Mouse (Mus musculus) kidney, embryonic 14.5 days (tissue): ENCODE measurements around the gene Tanc1. TPM values are rescaled to one million over a fixed set of nuclear protein-coding genes. Genes with fewer than 3 reads are reported as not detected.

Source experiments
- ATAC-seq: fragments of 200-750 bp; cut with Nextera tagmentation; 2 replicates; pipeline ENCODE4 v1.8.0; 2017; ENCODE audit warnings: moderate number of reproducible peaks, mild to moderate bottlenecking, moderate TSS enrichment, moderate library complexity; ENCODE audit not compliant: low FRiP score, low TSS enrichment
- H3K27ac ChIP-seq: fragments of 300-500 bp; sonication (generic); 2 replicates; pipeline ENCODE4 v1.5.1; 2014; ENCODE audit warnings: low read depth, mild to moderate bottlenecking, low read length, moderate library complexity, mixed read lengths
- H3K27me3 ChIP-seq: fragments of 300-500 bp; sonication (generic); 2 replicates; pipeline ENCODE4 v1.6.1; 2014; ENCODE audit warnings: mild to moderate bottlenecking, low read length; ENCODE audit not compliant: control insufficient read depth, insufficient read depth
- H3K36me3 ChIP-seq: fragments of 300-500 bp; sonication (generic); 2 replicates; pipeline ENCODE4 v1.6.1; 2014; ENCODE audit warnings: low read length, mixed read lengths; ENCODE audit not compliant: control insufficient read depth, insufficient read depth
- H3K4me1 ChIP-seq: fragments of 300-500 bp; sonication (generic); 2 replicates; pipeline ENCODE4 v1.6.1; 2014; ENCODE audit warnings: low read length, mixed read lengths; ENCODE audit not compliant: control insufficient read depth, insufficient read depth
- H3K4me2 ChIP-seq: fragments of 300-500 bp; sonication (generic); replicated peaks from 2 replicates; pipeline ENCODE4 v1.6.1; 2014; ENCODE audit warnings: low read depth, mild to moderate bottlenecking, low read length
- H3K4me3 ChIP-seq: fragments of 300-500 bp; sonication (generic); 2 replicates; pipeline ENCODE4 v1.5.1; 2014; ENCODE audit warnings: mild to moderate bottlenecking, low read length
- H3K9ac ChIP-seq: fragments of 300-500 bp; sonication (generic); 2 replicates; pipeline ENCODE4 v1.6.1; 2014; ENCODE audit warnings: low read depth, mild to moderate bottlenecking, low read length, moderate library complexity
- H3K9me3 ChIP-seq: fragments of 300-500 bp; sonication (generic); 2 replicates; pipeline ENCODE4 v1.6.1; 2016; ENCODE audit warnings: low read length; ENCODE audit not compliant: control insufficient read depth
- WGBS: fragments of 180-500 bp; shearing (Covaris S2); extraction: QIAGEN DNeasy Blood & Tissue Kit; methylation state at CpG from one replicate; pipeline ENCODE4 v1.1.7; 2014; 5-methylcytosine and 5-hydroxymethylcytosine counted together
- polyA plus RNA-seq: library from polyadenylated mRNA; unstranded; fragments of >200 nt; fragmentation: Nextera tagmentation; extraction: Ambion mirVana; gene quantifications from 2 replicates; pipeline ENCODE4 v1.2.1, GENCODE M21; 2014

Gene Tanc1
- polyA plus RNA-seq, 1 experiment from 2014 or later = 43.8 TPM

DNA sequence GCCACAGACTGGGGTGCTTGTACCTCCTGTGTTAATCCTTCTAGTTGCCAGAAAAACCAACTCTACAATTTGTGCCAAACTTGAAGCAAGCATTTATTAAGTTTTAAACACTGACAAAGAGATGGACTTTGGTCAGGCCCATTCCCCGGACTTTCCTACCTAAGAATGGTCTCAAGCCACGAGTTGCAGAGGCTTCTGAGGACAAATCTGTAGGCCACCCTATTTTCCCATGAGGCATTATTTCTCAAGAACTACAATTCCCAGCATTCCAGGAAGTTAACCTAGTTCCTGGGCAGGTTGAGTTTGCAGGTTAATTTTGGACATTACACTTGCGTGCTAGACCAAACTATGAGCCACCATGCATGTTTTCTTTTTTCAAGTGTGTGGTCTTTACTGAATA lies 85.3 kb downstream of the Tanc1 start:
- H3K4me2 ChIP-seq = no peak overlapping the region
- no peaks in the 10 kb centered on the region for H3K9me3 ChIP-seq
- ATAC-seq = no peak
- H3K36me3 ChIP-seq = no peaks in the 10 kb centered on the region
- H3K4me1 ChIP-seq = peaks cover 32% of the 10 kb centered on the region
- H3K9ac ChIP-seq = no peak overlapping the region
- no peak overlapping the region for H3K4me3 ChIP-seq
- peak overlapping the region; percentile 76 for H3K27ac ChIP-seq
- 76% methylated on average over 3 of the region's 3 CpGs for WGBS
- no peaks in the 10 kb centered on the region for H3K27me3 ChIP-seq

- H3K9ac ChIP-seq = 0 out of 2 replicates have a peak overlapping the region, but pooled peaks have one; percentile 31
- no peaks in the 10 kb centered on the region for H3K9me3 ChIP-seq
- H3K4me1 ChIP-seq = peaks cover 32% of the 10 kb centered on the region
- peak; percentile 90 for ATAC-seq
- WGBS = 2% methylated on average over 16 of the region's 16 CpGs
- peak overlapping the region; percentile 34 for H3K4me2 ChIP-seq
- H3K27ac ChIP-seq = peak overlapping the region; percentile 76
- H3K4me3 ChIP-seq = no peak overlapping the region
- H3K27me3 ChIP-seq = no peaks in the 10 kb centered on the region
- no peaks in the 10 kb centered on the region for H3K36me3 ChIP-seq
Measured at GRCm38 (mm10) chr2:59697722-59698634, 86.1 kb downstream of the Tanc1 start.

- no peaks in the 10 kb centered on the region for H3K27me3 ChIP-seq
- no peaks in the 10 kb centered on the region for H3K36me3 ChIP-seq
- H3K9me3 ChIP-seq = no peaks in the 10 kb centered on the region
- H3K4me3 ChIP-seq = no peak overlapping the region
- no peak for ATAC-seq
- H3K4me2 ChIP-seq = peak overlapping the region; percentile 34; the same call in 1 of the 2 replicates
- H3K4me1 ChIP-seq = peaks cover 32% of the 10 kb centered on the region
- no peak overlapping the region for H3K9ac ChIP-seq
- 47% methylated on average over 7 of the region's 7 CpGs for WGBS
- H3K27ac ChIP-seq = peak overlapping the region; percentile 76; the same call in 1 of the 2 replicates
Measured at GRCm38 (mm10) chr2:59698635-59699300, 86.9 kb downstream of the Tanc1 start.

- ATAC-seq = peak; percentile 47; the same call in 1 of the 2 replicates
- Histone ChIP-seq H3K9me3 (no peaks in the 10 kb centered on the region), H3K27ac (peak overlapping the region; percentile 32; the same call in 1 of the 2 replicates), H3K4me2 (no peak overlapping the region), H3K4me3 (no peak overlapping the region), H3K36me3 (no peaks in the 10 kb centered on the region), H3K27me3 (no peaks in the 10 kb centered on the region), H3K9ac (no peak overlapping the region), H3K4me1 (peaks cover 32% of the 10 kb centered on the region)
- 30% methylated on average over 9 of the region's 9 CpGs for WGBS
Measured at GRCm38 (mm10) chr2:59699893-59700292, 88.1 kb downstream of the Tanc1 start.

DNA sequence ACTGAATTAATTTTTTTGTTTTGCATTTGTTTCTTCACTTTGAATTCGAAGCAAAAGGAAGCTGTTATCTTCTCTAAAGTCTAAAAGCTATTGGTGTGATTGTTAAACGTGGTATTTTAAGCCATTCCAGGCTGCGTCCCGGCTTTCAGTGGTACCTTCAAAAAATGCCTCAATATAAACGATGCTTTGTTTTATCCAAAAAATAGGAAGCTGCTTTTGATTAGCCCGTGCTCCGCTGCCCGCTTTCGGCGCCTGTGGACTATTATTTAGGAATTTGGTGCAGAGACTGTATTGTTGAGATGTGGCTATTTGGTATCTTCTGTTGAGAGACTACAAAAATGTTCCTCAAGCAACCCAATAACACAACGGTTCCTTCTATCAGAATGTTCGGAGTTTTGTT lies 93.4 kb downstream of the Tanc1 start:
- Histone ChIP-seq H3K4me2 (no peak overlapping the region), H3K36me3 (no peaks in the 10 kb centered on the region), H3K9ac (no peak overlapping the region), H3K9me3 (no peaks in the 10 kb centered on the region), H3K4me3 (no peak overlapping the region), H3K27me3 (no peaks in the 10 kb centered on the region), H3K4me1 (peaks cover 3% of the 10 kb centered on the region), H3K27ac (no peak overlapping the region)
- ATAC-seq = no peak
- WGBS = 94% methylated on average over 12 of the region's 12 CpGs

DNA sequence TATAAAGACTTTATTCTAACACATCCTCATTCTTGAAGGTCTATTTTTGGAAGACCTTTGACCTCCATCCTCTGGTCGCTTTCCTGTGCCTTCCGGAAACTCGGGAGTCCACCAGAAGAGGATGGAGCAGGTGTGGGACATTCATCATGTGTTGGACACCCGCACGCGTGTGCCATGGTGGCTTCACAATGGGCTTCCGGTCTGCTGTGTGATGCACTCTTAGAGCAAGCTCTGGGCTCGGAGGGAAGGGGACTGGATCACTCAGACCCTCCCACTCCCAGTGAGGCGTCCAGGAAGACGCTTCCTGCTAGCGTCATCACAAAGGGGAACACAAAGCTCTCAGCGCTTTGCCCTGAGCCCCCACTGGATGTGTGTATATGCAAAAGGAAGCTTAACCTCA lies 95.0 kb downstream of the Tanc1 start:
- Histone ChIP-seq H3K4me1 (0 out of 2 replicates have a peak, but pooled peaks cover under 1% of the 10 kb centered on the region), H3K27ac (no peak overlapping the region), H3K4me2 (no peak overlapping the region), H3K9me3 (no peaks in the 10 kb centered on the region), H3K27me3 (no peaks in the 10 kb centered on the region), H3K36me3 (no peaks in the 10 kb centered on the region), H3K9ac (no peak overlapping the region), H3K4me3 (no peak overlapping the region)
- WGBS = 84% methylated on average over 12 of the region's 12 CpGs
- ATAC-seq = peak; percentile 55; the same call in 1 of the 2 replicates

- Histone ChIP-seq H3K27ac (no peak overlapping the region), H3K36me3 (no peaks in the 10 kb centered on the region), H3K9me3 (no peaks in the 10 kb centered on the region), H3K4me3 (no peak overlapping the region), H3K27me3 (no peaks in the 10 kb centered on the region), H3K9ac (no peak overlapping the region), H3K4me1 (peaks cover 5% of the 10 kb centered on the region; the same call in 1 of the 2 replicates), H3K4me2 (no peak overlapping the region)
- WGBS = 55% methylated on average over 13 of the region's 13 CpGs
- peak; percentile 68; the same call in 1 of the 2 replicates for ATAC-seq
Measured at GRCm38 (mm10) chr2:59707922-59708706, 96.3 kb downstream of the Tanc1 start.

DNA sequence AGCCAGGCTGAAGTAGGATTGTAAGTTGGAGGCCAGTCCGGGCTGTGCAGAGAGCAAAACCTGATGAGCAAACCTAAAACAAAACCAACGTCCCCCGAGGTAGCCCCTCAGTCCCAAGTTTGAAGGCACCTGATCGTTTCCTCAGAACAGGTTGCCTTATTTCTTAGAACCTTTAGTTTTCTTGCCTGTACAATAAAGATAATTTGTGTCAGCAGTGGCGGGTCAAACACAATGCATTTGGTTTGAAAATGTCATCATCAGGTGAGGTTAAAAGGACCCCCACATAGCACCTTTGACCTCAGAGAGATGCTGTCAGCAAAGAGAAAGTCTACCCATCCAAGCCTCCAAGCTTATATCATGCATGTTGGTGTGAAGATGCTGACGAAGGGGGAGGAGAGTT lies 98.9 kb downstream of the Tanc1 start:
- no peaks in the 10 kb centered on the region for H3K36me3 ChIP-seq
- no peak overlapping the region for H3K27ac ChIP-seq
- no peaks in the 10 kb centered on the region for H3K27me3 ChIP-seq
- no peak overlapping the region for H3K9ac ChIP-seq
- H3K4me3 ChIP-seq = no peak overlapping the region
- no peak overlapping the region for H3K4me2 ChIP-seq
- WGBS = 79% methylated on average over 6 of the region's 6 CpGs
- H3K4me1 ChIP-seq = peaks cover 12% of the 10 kb centered on the region; the same call in 1 of the 2 replicates
- no peaks in the 10 kb centered on the region for H3K9me3 ChIP-seq
- no peak for ATAC-seq
